Mouse (Mus musculus): ENCODE results near the gene Dppa5a. TPM values are rescaled to one million over a fixed set of nuclear protein-coding genes. Genes with fewer than 3 reads are reported as not detected.
"Not testable (repeated sequence)": the region's sequence is repeated elsewhere in the genome, so short reads cannot be mapped to it uniquely, and the experiment has no call there.

The Dppa5a gene
- 2.1 and 2.8 TPM in 2 replicates for polyA plus RNA-seq (2014; fragmentation: Nextera tagmentation; extraction: Ambion mirVana)

GRCm38 (mm10) chr9:78367959-78368358 is at the start of gene Dppa5a:
Dppa5a (minus strand) TSS chr9:78368177.
- H3K27ac ChIP-seq (ENCODE audit: low read depth, low read length); H3K4me1 ChIP-seq (ENCODE audit: control insufficient read depth, insufficient read depth, low read length): not testable (repeated sequence)
- 94% methylated on average over 16 of the region's 16 CpGs for WGBS

GRCm38 (mm10) chr9:78401596-78401995 is 33.6 kb upstream of the Dppa5a start:
- no peaks in the 10 kb centered on the region for H3K9me3 ChIP-seq (replicated peaks; ENCODE audit: control insufficient read depth, low read length)
- no peak overlapping the region for H3K9ac ChIP-seq (ENCODE audit: low read length)
- DNase-seq (ENCODE audit: low spot score) (no peak), ATAC-seq (no peak)
- no peaks in the 10 kb centered on the region for H3K4me1 ChIP-seq (ENCODE audit: control insufficient read depth, insufficient read depth, low read length)
- WGBS: 90% methylated on average over 7 of the region's 7 CpGs
- no peaks in the 10 kb centered on the region for H3K36me3 ChIP-seq (ENCODE audit: control insufficient read depth, insufficient read depth, low read length)
- no peak overlapping the region for H3K4me2 ChIP-seq (ENCODE audit: low read length)
- peaks cover 13% of the 10 kb centered on the region for H3K27me3 ChIP-seq (replicated peaks; ENCODE audit: control insufficient read depth, insufficient read depth, low read length)
- no peak overlapping the region for H3K27ac ChIP-seq (ENCODE audit: low read depth, low read length)
- H3K4me3 ChIP-seq (ENCODE audit: low read depth, low read length): no peak overlapping the region

More at GRCm38 (mm10) chr9:78367959-78368358, at the start of gene Dppa5a:
- H3K27me3 ChIP-seq (replicated peaks; ENCODE audit: control insufficient read depth, insufficient read depth, low read length); H3K4me2 ChIP-seq (ENCODE audit: low read length); H3K36me3 ChIP-seq (ENCODE audit: control insufficient read depth, insufficient read depth, low read length); ATAC-seq; DNase-seq (ENCODE audit: low spot score); H3K4me3 ChIP-seq (ENCODE audit: low read depth, low read length); H3K9me3 ChIP-seq (replicated peaks; ENCODE audit: control insufficient read depth, low read length); H3K9ac ChIP-seq (ENCODE audit: low read length): not testable (repeated sequence)

DNA sequence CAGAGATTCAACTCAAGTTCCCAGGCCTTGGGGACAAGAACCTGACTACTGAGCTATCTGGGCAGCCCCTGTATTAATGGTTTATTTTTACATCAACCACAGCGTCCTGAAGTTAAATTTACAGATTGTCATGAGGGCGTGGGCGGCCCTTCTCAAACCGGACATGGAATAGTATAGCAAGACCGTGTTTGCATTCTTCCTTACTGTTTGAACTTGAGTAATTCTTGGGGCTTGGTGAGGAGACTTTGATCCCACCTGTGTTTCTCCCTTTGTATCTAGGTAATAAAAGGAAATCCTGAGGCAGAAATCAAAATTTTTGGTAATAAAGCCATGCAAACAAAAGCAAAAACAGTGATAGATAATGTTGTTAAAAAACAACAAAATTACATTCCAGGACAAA is 32.6 kb upstream of the Dppa5a start:
- ATAC-seq: no peak
- peaks cover 23% of the 10 kb centered on the region for H3K27me3 ChIP-seq (replicated peaks; ENCODE audit: control insufficient read depth, insufficient read depth, low read length)
- WGBS: 91% methylated on average over 5 of the region's 5 CpGs

GRCm38 (mm10) chr9:78396517-78396916 is 28.5 kb upstream of the Dppa5a start:
- Histone ChIP-seq H3K27me3 (replicated peaks; ENCODE audit: control insufficient read depth, insufficient read depth, low read length) (peaks cover 45% of the 10 kb centered on the region), H3K4me1 (ENCODE audit: control insufficient read depth, insufficient read depth, low read length) (peaks cover 4% of the 10 kb centered on the region), H3K9ac (ENCODE audit: low read length) (no peak overlapping the region), H3K27ac (ENCODE audit: low read depth, low read length) (no peak overlapping the region), H3K4me3 (ENCODE audit: low read depth, low read length) (peak overlapping the region; percentile 37; the same call in 1 of the 2 replicates), H3K36me3 (ENCODE audit: control insufficient read depth, insufficient read depth, low read length) (no peaks in the 10 kb centered on the region), H3K4me2 (ENCODE audit: low read length) (no peak overlapping the region; the same call in 1 of the 2 replicates), H3K9me3 (replicated peaks; ENCODE audit: control insufficient read depth, low read length) (no peaks in the 10 kb centered on the region)
- 70% methylated on average over 9 of the region's 9 CpGs for WGBS
- ATAC-seq (no peak), DNase-seq (ENCODE audit: low spot score) (no peak)

More for the DNA sequence above, 32.6 kb upstream of the Dppa5a start:
- no peak overlapping the region for H3K27ac ChIP-seq (ENCODE audit: low read depth, low read length)
- H3K9ac ChIP-seq (ENCODE audit: low read length): no peak overlapping the region
- H3K4me3 ChIP-seq (ENCODE audit: low read depth, low read length): no peak overlapping the region
- DNase-seq (ENCODE audit: low spot score): no peak
- peaks cover 4% of the 10 kb centered on the region for H3K4me1 ChIP-seq (ENCODE audit: control insufficient read depth, insufficient read depth, low read length)
- no peak overlapping the region for H3K4me2 ChIP-seq (ENCODE audit: low read length)
- H3K9me3 ChIP-seq (replicated peaks; ENCODE audit: control insufficient read depth, low read length): no peaks in the 10 kb centered on the region
- no peaks in the 10 kb centered on the region for H3K36me3 ChIP-seq (ENCODE audit: control insufficient read depth, insufficient read depth, low read length)

DNA sequence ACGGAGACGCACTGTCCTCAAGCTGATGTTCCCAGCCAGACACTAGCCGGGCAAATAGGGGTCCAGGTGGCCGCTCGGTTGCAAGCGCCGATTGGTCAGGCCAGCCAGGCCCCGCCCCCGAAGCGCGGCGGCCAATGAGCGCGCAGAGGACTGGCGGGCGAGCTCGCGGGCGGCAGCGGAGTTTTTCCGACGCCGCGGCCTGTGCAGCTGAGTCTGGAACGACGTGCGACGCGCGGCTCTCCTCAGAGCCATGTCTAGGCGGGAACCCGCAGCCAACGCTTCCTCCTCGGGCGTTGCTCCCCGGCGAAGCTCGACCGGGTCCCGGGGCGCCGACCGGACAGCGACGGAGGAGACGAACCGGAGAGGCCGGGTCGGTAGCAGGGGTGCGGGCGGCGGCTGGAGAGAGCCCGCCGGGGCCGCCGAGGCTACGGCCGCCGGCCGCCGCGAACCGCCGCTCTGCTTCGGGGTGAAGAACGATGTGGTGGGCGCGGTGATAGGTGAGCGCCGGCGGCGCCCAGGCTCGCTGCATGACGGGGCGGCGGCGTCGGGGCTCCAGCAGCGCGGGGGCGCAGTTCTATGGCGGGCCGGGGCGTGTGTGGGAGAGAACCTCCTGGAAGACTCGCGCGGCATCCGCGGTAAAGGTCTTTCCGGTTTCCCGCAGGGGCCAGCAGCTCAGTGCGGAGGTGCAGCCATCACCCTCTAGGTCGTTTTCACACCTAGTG is 27.8 kb upstream of the Dppa5a start, which contains the start of gene Ddx43:
Gene Ddx43, plus strand, starts transcription at position 148 of the 722 bp plus-strand sequence.
- WGBS: 5% methylated on average over 93 of the region's 93 CpGs
- Histone ChIP-seq H3K27me3 (replicated peaks; ENCODE audit: control insufficient read depth, insufficient read depth, low read length) (peaks cover 45% of the 10 kb centered on the region), H3K4me2 (ENCODE audit: low read length) (peak within 1 kb of the TSS; percentile 54), H3K4me1 (ENCODE audit: control insufficient read depth, insufficient read depth, low read length) (peaks cover 4% of the 10 kb centered on the region), H3K27ac (ENCODE audit: low read depth, low read length) (no peak within 1 kb of the TSS), H3K9ac (ENCODE audit: low read length) (peak within 1 kb of the TSS; percentile 2; the same call in 1 of the 2 replicates), H3K4me3 (ENCODE audit: low read depth, low read length) (peak within 1 kb of the TSS; percentile 37), H3K36me3 (ENCODE audit: control insufficient read depth, insufficient read depth, low read length) (no peaks in the 10 kb centered on the region), H3K9me3 (replicated peaks; ENCODE audit: control insufficient read depth, low read length) (no peaks in the 10 kb centered on the region)
- DNase-seq (ENCODE audit: low spot score) (peak; percentile 78), ATAC-seq (peak; percentile 98)

DNA sequence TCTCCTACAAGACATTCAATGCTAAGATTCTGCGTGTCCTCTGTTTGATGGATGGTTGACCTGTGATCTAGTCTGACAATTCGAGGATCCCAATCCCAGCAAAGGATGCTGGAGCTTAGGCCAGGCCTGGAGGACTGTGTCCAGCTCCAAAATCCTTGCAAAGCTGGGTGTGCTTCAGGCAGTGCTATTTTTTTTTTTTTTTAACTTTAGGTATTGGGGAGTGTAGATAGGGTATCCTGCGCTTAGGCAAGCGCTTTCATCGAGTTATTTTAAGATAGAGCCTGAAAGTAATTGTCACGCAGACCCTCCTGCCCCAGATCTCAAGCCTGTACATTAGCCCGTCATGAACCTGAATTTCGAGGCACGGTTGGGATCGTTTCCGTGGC is 27.3 kb upstream of the Dppa5a start:
- DNase-seq (ENCODE audit: low spot score) (no peak), ATAC-seq (no peak; the same call in 1 of the 2 replicates)
- Histone ChIP-seq H3K4me1 (ENCODE audit: control insufficient read depth, insufficient read depth, low read length) (peaks cover 4% of the 10 kb centered on the region), H3K4me2 (ENCODE audit: low read length) (peak overlapping the region; percentile 54), H3K4me3 (ENCODE audit: low read depth, low read length) (peak overlapping the region; percentile 37), H3K9ac (ENCODE audit: low read length) (no peak overlapping the region), H3K27me3 (replicated peaks; ENCODE audit: control insufficient read depth, insufficient read depth, low read length) (peaks cover 45% of the 10 kb centered on the region), H3K27ac (ENCODE audit: low read depth, low read length) (no peak overlapping the region), H3K36me3 (ENCODE audit: control insufficient read depth, insufficient read depth, low read length) (no peaks in the 10 kb centered on the region), H3K9me3 (replicated peaks; ENCODE audit: control insufficient read depth, low read length) (no peaks in the 10 kb centered on the region)
- WGBS: 40% methylated on average over 11 of the region's 11 CpGs

DNA sequence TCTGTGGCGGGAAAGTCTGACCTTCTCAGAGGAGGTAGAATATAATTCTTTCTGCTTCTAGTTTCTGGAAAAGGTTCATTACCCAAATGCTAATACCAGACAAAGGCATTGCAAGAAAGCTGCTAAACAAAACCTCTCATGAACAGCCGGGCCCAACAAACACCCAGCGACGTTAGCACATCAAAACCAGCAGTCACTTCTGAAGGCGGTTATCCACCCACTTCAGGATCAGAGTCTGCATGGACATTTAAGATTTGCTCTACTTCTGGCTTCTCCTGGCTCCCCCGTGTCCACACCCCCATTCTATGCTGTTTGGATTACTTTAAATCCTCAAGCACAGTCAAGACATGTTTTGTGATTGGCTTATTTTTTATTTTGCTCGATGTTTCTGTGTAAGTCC is 26.6 kb upstream of the Dppa5a start:
- Histone ChIP-seq H3K36me3 (ENCODE audit: control insufficient read depth, insufficient read depth, low read length) (no peaks in the 10 kb centered on the region), H3K27ac (ENCODE audit: low read depth, low read length) (no peak overlapping the region), H3K9me3 (replicated peaks; ENCODE audit: control insufficient read depth, low read length) (no peaks in the 10 kb centered on the region), H3K27me3 (replicated peaks; ENCODE audit: control insufficient read depth, insufficient read depth, low read length) (peaks cover 45% of the 10 kb centered on the region), H3K4me2 (ENCODE audit: low read length) (no peak overlapping the region), H3K9ac (ENCODE audit: low read length) (no peak overlapping the region), H3K4me1 (ENCODE audit: control insufficient read depth, insufficient read depth, low read length) (peaks cover 4% of the 10 kb centered on the region), H3K4me3 (ENCODE audit: low read depth, low read length) (no peak overlapping the region)
- no peak for DNase-seq (ENCODE audit: low spot score)
- 65% methylated on average over 7 of the region's 7 CpGs for WGBS
- ATAC-seq: no peak

- Histone ChIP-seq H3K9ac (ENCODE audit: low read length) (no peak overlapping the region), H3K27me3 (replicated peaks; ENCODE audit: control insufficient read depth, insufficient read depth, low read length) (peaks cover 45% of the 10 kb centered on the region), H3K27ac (ENCODE audit: low read depth, low read length) (no peak overlapping the region), H3K4me1 (ENCODE audit: control insufficient read depth, insufficient read depth, low read length) (peaks cover 4% of the 10 kb centered on the region), H3K4me3 (ENCODE audit: low read depth, low read length) (no peak overlapping the region), H3K9me3 (replicated peaks; ENCODE audit: control insufficient read depth, low read length) (no peaks in the 10 kb centered on the region), H3K36me3 (ENCODE audit: control insufficient read depth, insufficient read depth, low read length) (no peaks in the 10 kb centered on the region), H3K4me2 (ENCODE audit: low read length) (no peak overlapping the region)
- ATAC-seq (no peak), DNase-seq (ENCODE audit: low spot score) (no peak)
- 85% methylated on average over 10 of the region's 10 CpGs for WGBS
Observed at GRCm38 (mm10) chr9:78393741-78394140, 25.8 kb upstream of the Dppa5a start.

DNA sequence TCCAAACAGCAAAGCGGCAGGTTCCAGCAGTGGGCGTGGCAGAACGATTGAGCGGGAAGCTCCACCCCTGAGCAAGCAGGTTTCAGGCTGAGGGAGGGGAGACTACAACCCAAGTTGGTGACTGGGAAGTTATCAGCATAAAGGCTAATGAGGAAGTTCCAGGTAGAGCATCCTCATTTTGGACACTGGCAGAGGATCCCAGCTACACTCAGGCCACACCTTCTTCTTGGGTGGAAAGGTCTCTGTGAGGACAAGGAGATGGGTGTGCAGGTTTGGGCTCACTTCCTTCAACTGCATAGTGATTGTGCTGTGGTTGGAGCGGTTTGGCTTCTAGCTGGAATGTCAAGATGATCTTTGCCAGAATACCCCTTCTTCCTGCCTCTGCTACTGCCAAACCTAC is 22.0 kb upstream of the Dppa5a start:
- H3K4me1 ChIP-seq (ENCODE audit: control insufficient read depth, insufficient read depth, low read length): no peaks in the 10 kb centered on the region
- no peaks in the 10 kb centered on the region for H3K36me3 ChIP-seq (ENCODE audit: control insufficient read depth, insufficient read depth, low read length)
- peaks cover 16% of the 10 kb centered on the region; the same call in 1 of the 2 replicates for H3K27me3 ChIP-seq (replicated peaks; ENCODE audit: control insufficient read depth, insufficient read depth, low read length)
- H3K27ac ChIP-seq (ENCODE audit: low read depth, low read length): no peak overlapping the region
- WGBS: 43% methylated on average over 5 of the region's 5 CpGs
- no peak overlapping the region for H3K4me2 ChIP-seq (ENCODE audit: low read length)
- ATAC-seq (no peak), DNase-seq (ENCODE audit: low spot score) (no peak)
- H3K9ac ChIP-seq (ENCODE audit: low read length): no peak overlapping the region
- H3K9me3 ChIP-seq (replicated peaks; ENCODE audit: control insufficient read depth, low read length): no peaks in the 10 kb centered on the region
- no peak overlapping the region for H3K4me3 ChIP-seq (ENCODE audit: low read depth, low read length)

Data from forebrain, embryonic 14.5 days (tissue).